Mouse (Mus musculus) G1E (cell line): ENCODE data around the gene Fcgrt.

Experiments
- CTCF ChIP-seq: IDR thresholded peaks from 2 replicates; pipeline ENCODE4 v1.5.1; 2012; ENCODE audit warnings: low read depth, low read length, inconsistent platforms, mixed read lengths
- GATA2 ChIP-seq: IDR thresholded peaks from 2 replicates; pipeline ENCODE4 v1.6.1; 2012; ENCODE audit warnings: low read depth, low read length, inconsistent platforms, borderline replicate concordance
- POLR2AphosphoS5 ChIP-seq: IDR thresholded peaks from 2 replicates; pipeline ENCODE4 v1.6.1; 2012; ENCODE audit warnings: low read depth, low read length, inconsistent platforms; ENCODE audit not compliant: insufficient replicate concordance

GRCm38 (mm10) chr7:45138403-45138802 lies 34.8 kb upstream of the Fcgrt start:
- TF ChIP-seq CTCF (no peak), GATA2 (no peak), POLR2AphosphoS5 (no peak)
